Mouse (Mus musculus): Measurements from ENCODE around the gene Dgkh. TPM values are rescaled to one million over a fixed set of nuclear protein-coding genes. Genes with fewer than 3 reads are reported as not detected.

Gene Dgkh
- polyA plus RNA-seq, 1 experiment: 49.3 TPM

GRCm38 (mm10) chr14:78630923-78631875 lies 101.4 kb downstream of the Dgkh start:
- TF ChIP-seq CTCF (IDR thresholded peaks at IDR 0.05; ENCODE audit: control insufficient read depth, insufficient read depth, insufficient replicate concordance, low read depth, low read length) (no peak), POLR2A (IDR thresholded peaks at IDR 0.05; ENCODE audit: control insufficient read depth, low read depth, low read length) (no peak)
- Histone ChIP-seq H3K27me3 (ENCODE audit: control insufficient read depth, insufficient read depth, low read length) (no peaks in the 10 kb centered on the region), H3K36me3 (ENCODE audit: control insufficient read depth, insufficient read depth, low read length) (no peaks in the 10 kb centered on the region), H3K4me3 (ENCODE audit: control insufficient read depth, low read depth, low read length) (no peak overlapping the region), H3K27ac (ENCODE audit: control insufficient read depth, insufficient read depth, low read depth, low read length) (no peak overlapping the region), H3K4me1 (ENCODE audit: control insufficient read depth, insufficient read depth, low read length) (no peaks in the 10 kb centered on the region)

- Histone ChIP-seq H3K27ac (ENCODE audit: control insufficient read depth, insufficient read depth, low read depth, low read length) (no peak overlapping the region), H3K27me3 (ENCODE audit: control insufficient read depth, insufficient read depth, low read length) (no peaks in the 10 kb centered on the region), H3K4me3 (ENCODE audit: control insufficient read depth, low read depth, low read length) (no peak overlapping the region), H3K4me1 (ENCODE audit: control insufficient read depth, insufficient read depth, low read length) (no peaks in the 10 kb centered on the region), H3K36me3 (ENCODE audit: control insufficient read depth, insufficient read depth, low read length) (no peaks in the 10 kb centered on the region)
- no peak for TF ChIP-seq POLR2A (IDR thresholded peaks at IDR 0.05; ENCODE audit: control insufficient read depth, low read depth, low read length)
- no peak for TF ChIP-seq CTCF (IDR thresholded peaks at IDR 0.05; ENCODE audit: control insufficient read depth, insufficient read depth, insufficient replicate concordance, low read depth, low read length)
These were observed 104.9 kb downstream of the Dgkh start for GRCm38 (mm10) chr14:78627516-78628275.

- no peak overlapping the region for H3K4me3 ChIP-seq (ENCODE audit: control insufficient read depth, low read depth, low read length)
- H3K4me1 ChIP-seq (ENCODE audit: control insufficient read depth, insufficient read depth, low read length): no peaks in the 10 kb centered on the region
- H3K36me3 ChIP-seq (ENCODE audit: control insufficient read depth, insufficient read depth, low read length): no peaks in the 10 kb centered on the region
- no peak for TF ChIP-seq POLR2A (IDR thresholded peaks at IDR 0.05; ENCODE audit: control insufficient read depth, low read depth, low read length)
- no peak for TF ChIP-seq CTCF (IDR thresholded peaks at IDR 0.05; ENCODE audit: control insufficient read depth, insufficient read depth, insufficient replicate concordance, low read depth, low read length)
- H3K27me3 ChIP-seq (ENCODE audit: control insufficient read depth, insufficient read depth, low read length): no peaks in the 10 kb centered on the region
- no peak overlapping the region for H3K27ac ChIP-seq (ENCODE audit: control insufficient read depth, insufficient read depth, low read depth, low read length)
These were observed 113.7 kb downstream of the Dgkh start for GRCm38 (mm10) chr14:78618883-78619295.

GRCm38 (mm10) chr14:78613569-78613968 lies 119.0 kb downstream of the Dgkh start:
- Histone ChIP-seq H3K4me1 (ENCODE audit: control insufficient read depth, insufficient read depth, low read length) (no peaks in the 10 kb centered on the region), H3K36me3 (ENCODE audit: control insufficient read depth, insufficient read depth, low read length) (no peaks in the 10 kb centered on the region), H3K27me3 (ENCODE audit: control insufficient read depth, insufficient read depth, low read length) (no peaks in the 10 kb centered on the region), H3K4me3 (ENCODE audit: control insufficient read depth, low read depth, low read length) (no peak overlapping the region), H3K27ac (ENCODE audit: control insufficient read depth, insufficient read depth, low read depth, low read length) (no peak overlapping the region)
- TF ChIP-seq CTCF (IDR thresholded peaks at IDR 0.05; ENCODE audit: control insufficient read depth, insufficient read depth, insufficient replicate concordance, low read depth, low read length): no peak
- no peak for TF ChIP-seq POLR2A (IDR thresholded peaks at IDR 0.05; ENCODE audit: control insufficient read depth, low read depth, low read length)

GRCm38 (mm10) chr14:78612111-78612788 lies 120.3 kb downstream of the Dgkh start:
- H3K27ac ChIP-seq (ENCODE audit: control insufficient read depth, insufficient read depth, low read depth, low read length): no peak overlapping the region
- TF ChIP-seq POLR2A (IDR thresholded peaks at IDR 0.05; ENCODE audit: control insufficient read depth, low read depth, low read length) (no peak), CTCF (IDR thresholded peaks at IDR 0.05; ENCODE audit: control insufficient read depth, insufficient read depth, insufficient replicate concordance, low read depth, low read length) (no peak)
- H3K36me3 ChIP-seq (ENCODE audit: control insufficient read depth, insufficient read depth, low read length): no peaks in the 10 kb centered on the region
- H3K4me3 ChIP-seq (ENCODE audit: control insufficient read depth, low read depth, low read length): no peak overlapping the region
- no peaks in the 10 kb centered on the region for H3K4me1 ChIP-seq (ENCODE audit: control insufficient read depth, insufficient read depth, low read length)
- no peaks in the 10 kb centered on the region for H3K27me3 ChIP-seq (ENCODE audit: control insufficient read depth, insufficient read depth, low read length)

GRCm38 (mm10) chr14:78594916-78595315 lies 137.7 kb downstream of the Dgkh start:
- no peaks in the 10 kb centered on the region for H3K27me3 ChIP-seq (ENCODE audit: control insufficient read depth, insufficient read depth, low read length)
- H3K4me1 ChIP-seq (ENCODE audit: control insufficient read depth, insufficient read depth, low read length): no peaks in the 10 kb centered on the region
- no peak overlapping the region for H3K27ac ChIP-seq (ENCODE audit: control insufficient read depth, insufficient read depth, low read depth, low read length)
- TF ChIP-seq POLR2A (IDR thresholded peaks at IDR 0.05; ENCODE audit: control insufficient read depth, low read depth, low read length) (no peak), CTCF (IDR thresholded peaks at IDR 0.05; ENCODE audit: control insufficient read depth, insufficient read depth, insufficient replicate concordance, low read depth, low read length) (no peak)
- no peak overlapping the region for H3K4me3 ChIP-seq (ENCODE audit: control insufficient read depth, low read depth, low read length)
- H3K36me3 ChIP-seq (ENCODE audit: control insufficient read depth, insufficient read depth, low read length): no peaks in the 10 kb centered on the region
